Mouse (Mus musculus): Measurements from ENCODE around the gene Ccdc106. TPM values are rescaled to one million over a fixed set of nuclear protein-coding genes. Genes with fewer than 3 reads are reported as not detected.

The Ccdc106 gene
- polyA plus RNA-seq, 1 experiment from 2014 or later = 4.7 TPM

DNA sequence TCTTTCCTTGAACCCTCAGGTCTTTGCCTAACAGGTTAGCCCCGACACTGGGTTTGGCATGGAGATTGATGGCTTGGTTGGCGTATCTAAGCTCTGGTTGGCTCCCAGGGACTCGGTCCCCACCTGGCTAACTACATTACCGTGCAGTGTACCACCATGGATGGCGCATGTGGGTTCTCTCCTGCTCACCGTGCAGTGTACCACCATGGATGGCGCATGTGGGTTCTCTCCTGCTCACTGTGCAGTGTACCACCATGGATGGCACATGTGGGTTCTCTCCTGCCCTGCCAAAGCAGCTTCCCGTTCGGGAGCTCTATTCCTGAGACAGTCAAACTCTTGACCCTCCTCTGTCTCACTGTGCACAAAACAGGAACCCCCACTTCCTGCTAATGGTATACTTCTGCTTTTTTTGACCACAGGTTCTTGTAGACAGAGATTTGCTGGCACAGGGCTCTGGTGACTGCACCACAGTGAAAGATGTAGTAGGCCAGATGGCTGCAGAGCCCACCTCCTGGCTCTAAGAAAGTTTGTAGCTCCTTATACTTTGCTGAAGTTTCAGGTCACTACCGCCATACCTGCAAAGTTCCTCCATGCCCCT lies 80.8 kb downstream of the Ccdc106 start:
- Histone ChIP-seq H3K9me3 (no peaks in the 10 kb centered on the region), H3K4me3 (no peak overlapping the region), H3K27me3 (ENCODE audit: insufficient read depth, poor library complexity, severe bottlenecking) (no peaks in the 10 kb centered on the region), H3K36me3 (peaks cover 31% of the 10 kb centered on the region), H3K27ac (no peak overlapping the region), H3K4me1 (no peaks in the 10 kb centered on the region)
- no peak for DNase-seq (ENCODE audit: low spot score)
- WGBS = 84% methylated on average over 10 of the region's 10 CpGs

DNA sequence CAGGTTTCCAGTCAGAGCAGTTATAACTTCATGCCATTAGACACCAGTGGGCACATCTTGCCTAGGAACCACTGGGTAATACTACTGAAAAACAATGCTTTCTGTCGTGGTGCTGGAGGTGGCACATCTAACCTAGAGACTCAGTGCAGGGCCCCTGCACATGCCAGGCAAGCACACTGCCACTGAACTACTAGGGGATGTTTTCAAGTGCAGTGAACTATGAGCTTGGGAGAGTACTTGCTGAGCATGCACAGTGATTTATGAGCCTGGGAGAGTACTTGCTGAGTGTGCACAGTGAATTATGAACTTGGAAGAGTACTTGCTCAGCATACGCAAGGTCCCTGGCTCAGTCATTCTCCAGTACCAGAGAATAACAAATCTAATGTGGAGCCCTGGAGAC lies 82.2 kb downstream of the Ccdc106 start:
- WGBS = 79% methylated on average over 2 of the region's 2 CpGs
- no peaks in the 10 kb centered on the region for H3K4me1 ChIP-seq
- no peak for DNase-seq (ENCODE audit: low spot score)

DNA sequence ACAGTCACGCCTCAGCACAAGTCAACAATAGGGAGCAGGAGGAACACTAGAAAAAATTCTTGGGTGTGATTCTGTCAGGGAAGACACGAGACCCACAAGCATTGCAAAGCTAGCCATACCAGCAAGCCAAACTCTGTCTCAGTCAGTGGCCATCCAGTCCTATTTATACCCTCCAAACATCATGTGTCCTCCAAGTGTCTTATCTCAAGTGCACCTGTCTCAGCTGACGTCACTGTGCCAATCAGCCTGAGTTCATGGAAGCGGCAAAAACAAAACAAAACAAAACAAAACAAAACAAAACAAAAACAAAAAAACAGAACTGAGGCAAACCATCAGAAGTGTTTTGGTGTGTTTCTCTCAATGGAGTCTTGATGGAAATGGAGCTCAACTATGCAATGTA lies 87.9 kb downstream of the Ccdc106 start:
- Histone ChIP-seq H3K9me3 (no peaks in the 10 kb centered on the region), H3K4me3 (no peak overlapping the region), H3K27me3 (ENCODE audit: insufficient read depth, poor library complexity, severe bottlenecking) (no peaks in the 10 kb centered on the region), H3K27ac (no peak overlapping the region), H3K36me3 (no peaks in the 10 kb centered on the region), H3K4me1 (no peaks in the 10 kb centered on the region)
- no peak for DNase-seq (ENCODE audit: low spot score)
- 61% methylated on average over 4 of the region's 4 CpGs for WGBS

More for the DNA sequence above, 82.2 kb downstream of the Ccdc106 start:
- H3K9me3 ChIP-seq = no peaks in the 10 kb centered on the region
- peaks cover 17% of the 10 kb centered on the region for H3K36me3 ChIP-seq
- H3K27ac ChIP-seq = no peak overlapping the region
- H3K27me3 ChIP-seq (ENCODE audit: insufficient read depth, poor library complexity, severe bottlenecking) = no peaks in the 10 kb centered on the region
- no peak overlapping the region for H3K4me3 ChIP-seq

DNA sequence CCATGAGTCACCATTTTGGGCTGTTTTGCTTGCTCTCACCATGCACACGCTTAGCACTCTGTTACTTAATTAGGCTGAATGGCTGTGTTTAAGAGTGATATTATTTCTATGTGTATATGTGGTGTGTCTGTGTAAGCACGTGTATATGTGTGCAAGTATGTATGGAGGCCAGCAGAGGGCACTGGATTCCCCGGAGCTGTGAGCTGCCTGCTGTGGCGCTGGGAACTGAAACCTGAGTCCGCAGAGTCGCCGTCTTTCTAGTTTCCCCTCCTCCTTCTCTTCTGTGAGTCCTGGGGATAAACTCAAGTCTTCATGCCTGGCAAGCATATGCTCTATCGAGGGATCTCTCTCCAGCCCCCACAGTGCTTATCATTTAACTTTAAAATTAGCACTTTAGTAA lies 88.9 kb downstream of the Ccdc106 start:
- no peak overlapping the region for H3K27ac ChIP-seq
- WGBS = 82% methylated on average over 8 of the region's 8 CpGs
- DNase-seq (ENCODE audit: low spot score) = no peak
- H3K4me1 ChIP-seq = no peaks in the 10 kb centered on the region
- no peaks in the 10 kb centered on the region for H3K36me3 ChIP-seq
- H3K9me3 ChIP-seq = no peaks in the 10 kb centered on the region
- no peak overlapping the region for H3K4me3 ChIP-seq
- H3K27me3 ChIP-seq (ENCODE audit: insufficient read depth, poor library complexity, severe bottlenecking) = no peaks in the 10 kb centered on the region

Other genes with a start within 250 kb of the Ccdc106 start
- gene Fam71e2, start 249.3 kb upstream of the Ccdc106 start, polyA plus RNA-seq (2016; fragmentation: Nextera tagmentation; extraction: Ambion mirVana) = not detected in 2 replicates
- 0.15 and 0.20 TPM in 2 replicates for gene Il11, start 237.7 kb upstream of the Ccdc106 start, polyA plus RNA-seq (2016; fragmentation: Nextera tagmentation; extraction: Ambion mirVana)
- 0.34 TPM in 1 of 2 replicates, not detected in the other for gene Tmem190, start 237.6 kb upstream of the Ccdc106 start, polyA plus RNA-seq (2016; fragmentation: Nextera tagmentation; extraction: Ambion mirVana)
- gene Tmem238, start 230.9 kb upstream of the Ccdc106 start, polyA plus RNA-seq (2016; fragmentation: Nextera tagmentation; extraction: Ambion mirVana) = 4.7 and 6.3 TPM in 2 replicates
- gene Rpl28, start 227.7 kb upstream of the Ccdc106 start, polyA plus RNA-seq (2016; fragmentation: Nextera tagmentation; extraction: Ambion mirVana) = 314 and 329 TPM in 2 replicates
- gene Ube2s, start 208.0 kb upstream of the Ccdc106 start, polyA plus RNA-seq (2016; fragmentation: Nextera tagmentation; extraction: Ambion mirVana) = 337 and 447 TPM in 2 replicates
- gene Shisa7, start 175.9 kb upstream of the Ccdc106 start, polyA plus RNA-seq (2016; fragmentation: Nextera tagmentation; extraction: Ambion mirVana) = 0.14 TPM in 1 of 2 replicates, not detected in the other
- gene Isoc2b, start 150.3 kb upstream of the Ccdc106 start, polyA plus RNA-seq (2016; fragmentation: Nextera tagmentation; extraction: Ambion mirVana) = 3.9 TPM in 2 replicates
- gene Isoc2a, start 143.4 kb upstream of the Ccdc106 start, polyA plus RNA-seq (2016; fragmentation: Nextera tagmentation; extraction: Ambion mirVana) = 1.3 TPM in 2 replicates
- gene Gm36210, start 114.0 kb upstream of the Ccdc106 start, polyA plus RNA-seq (2016; fragmentation: Nextera tagmentation; extraction: Ambion mirVana) = 0.18 and 0.36 TPM in 2 replicates
- 2.9 and 3.5 TPM in 2 replicates for gene Zfp628, start 105.3 kb upstream of the Ccdc106 start, polyA plus RNA-seq (2016; fragmentation: Nextera tagmentation; extraction: Ambion mirVana)
- gene Nat14, start 98.5 kb upstream of the Ccdc106 start, polyA plus RNA-seq (2016; fragmentation: Nextera tagmentation; extraction: Ambion mirVana) = 4.3 and 5.5 TPM in 2 replicates
- 1.2 and 1.6 TPM in 2 replicates for gene Ssc5d, start 94.8 kb upstream of the Ccdc106 start, polyA plus RNA-seq (2016; fragmentation: Nextera tagmentation; extraction: Ambion mirVana)
- 1.8 and 2.3 TPM in 2 replicates for gene Sbk2, start 56.1 kb upstream of the Ccdc106 start, polyA plus RNA-seq (2016; fragmentation: Nextera tagmentation; extraction: Ambion mirVana)
- 0.39 and 0.43 TPM in 2 replicates for gene Sbk3, start 49.4 kb upstream of the Ccdc106 start, polyA plus RNA-seq (2016; fragmentation: Nextera tagmentation; extraction: Ambion mirVana)
- 21.6 and 29.2 TPM in 2 replicates for gene Zfp579, start 24.4 kb upstream of the Ccdc106 start, polyA plus RNA-seq (2016; fragmentation: Nextera tagmentation; extraction: Ambion mirVana)
- 10.0 and 11.4 TPM in 2 replicates for gene Zfp524, start 6.1 kb upstream of the Ccdc106 start, polyA plus RNA-seq (2016; fragmentation: Nextera tagmentation; extraction: Ambion mirVana)
- gene Fiz1, start 5.9 kb upstream of the Ccdc106 start, polyA plus RNA-seq (2016; fragmentation: Nextera tagmentation; extraction: Ambion mirVana) = 36.1 and 43.5 TPM in 2 replicates
- 0.72 TPM in 1 of 2 replicates, not detected in the other for gene Gm44973, start 5.1 kb upstream of the Ccdc106 start, polyA plus RNA-seq (2016; fragmentation: Nextera tagmentation; extraction: Ambion mirVana)
- 3.8 and 4.4 TPM in 2 replicates for gene Zfp865, start 177 bp upstream of the Ccdc106 start, polyA plus RNA-seq (2016; fragmentation: Nextera tagmentation; extraction: Ambion mirVana)
- not detected in 2 replicates for gene 4632433K11Rik, start 13.6 kb downstream of the Ccdc106 start, polyA plus RNA-seq (2016; fragmentation: Nextera tagmentation; extraction: Ambion mirVana)
- 3.9 and 4.5 TPM in 2 replicates for gene Zfp784, start 17.9 kb downstream of the Ccdc106 start, polyA plus RNA-seq (2016; fragmentation: Nextera tagmentation; extraction: Ambion mirVana)
- 17.6 and 21.4 TPM in 2 replicates for gene Zfp580, start 31.0 kb downstream of the Ccdc106 start, polyA plus RNA-seq (2016; fragmentation: Nextera tagmentation; extraction: Ambion mirVana)
- gene U2af2, start 41.6 kb downstream of the Ccdc106 start, polyA plus RNA-seq (2016; fragmentation: Nextera tagmentation; extraction: Ambion mirVana) = 107 and 121 TPM in 2 replicates
- 53.8 and 57.3 TPM in 2 replicates for gene Epn1, start 59.7 kb downstream of the Ccdc106 start, polyA plus RNA-seq (2016; fragmentation: Nextera tagmentation; extraction: Ambion mirVana)
- not detected in 2 replicates for gene Rfpl4, start 96.4 kb downstream of the Ccdc106 start, polyA plus RNA-seq (2016; fragmentation: Nextera tagmentation; extraction: Ambion mirVana)
- 0.88 and 1.9 TPM in 2 replicates for gene Rasl2-9, start 105.4 kb downstream of the Ccdc106 start, polyA plus RNA-seq (2016; fragmentation: Nextera tagmentation; extraction: Ambion mirVana)
- not detected in 2 replicates for gene Vmn1r55, start 129.1 kb downstream of the Ccdc106 start, polyA plus RNA-seq (2016; fragmentation: Nextera tagmentation; extraction: Ambion mirVana)
- gene Vmn1r56, start 176.2 kb downstream of the Ccdc106 start, polyA plus RNA-seq (2016; fragmentation: Nextera tagmentation; extraction: Ambion mirVana) = not detected in 2 replicates
- not detected in 2 replicates for gene Vmn1r57, start 197.9 kb downstream of the Ccdc106 start, polyA plus RNA-seq (2016; fragmentation: Nextera tagmentation; extraction: Ambion mirVana)